Mouse (Mus musculus): ENCODE measurements at regions not wholly inside any gene's neighbourhood (a gene's known extent, or its start where the extent isn't known, plus 50 kb on each side); places are given as distances from the start of the nearest gene placed in this dataset.

DNA sequence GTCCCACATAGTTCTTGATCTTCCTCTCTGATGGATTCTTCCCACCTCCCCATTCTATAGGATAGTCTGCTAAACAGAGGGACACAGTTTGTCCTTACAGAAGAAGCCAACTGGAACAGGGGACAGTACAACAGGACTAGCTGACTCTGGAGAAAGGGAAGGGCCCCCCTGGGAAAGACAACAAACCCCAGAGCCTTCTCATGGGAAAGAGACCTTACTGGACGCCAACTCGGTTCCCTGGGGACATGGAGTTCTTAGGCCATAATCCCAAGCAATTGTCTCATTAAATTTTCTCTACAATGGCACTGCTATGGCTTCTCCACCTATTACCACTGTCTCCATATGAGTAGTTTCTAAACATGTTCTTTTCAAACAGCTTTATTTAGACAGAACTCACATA is 1313.2 kb upstream of the A1bg start:
- DNase-seq = no peak

DNA sequence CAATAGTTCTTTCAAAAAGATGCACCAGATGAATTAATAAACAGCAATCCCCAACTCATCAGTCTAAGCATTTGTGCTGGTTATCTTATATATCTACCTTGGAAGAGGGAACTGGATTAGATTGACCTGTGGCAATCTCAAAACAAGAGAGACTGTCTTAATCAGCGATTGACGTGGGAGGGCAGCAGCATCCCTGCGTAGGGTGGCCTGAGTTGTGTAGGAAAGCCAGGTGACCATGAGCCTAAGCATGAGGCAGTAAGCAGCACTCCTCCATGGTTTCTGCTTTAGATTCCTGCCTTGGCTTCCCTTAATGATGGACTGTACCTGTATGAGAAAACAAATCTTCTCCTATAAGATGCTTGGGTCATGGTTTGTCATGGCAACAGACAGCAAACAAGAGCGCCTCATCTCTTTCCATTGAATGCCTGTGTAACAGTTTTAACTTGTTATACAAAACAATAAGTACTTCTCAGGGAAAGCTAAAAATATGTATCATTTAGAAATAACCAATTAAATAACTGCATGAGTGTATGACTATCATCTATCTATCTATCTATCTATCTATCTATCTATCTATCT is 1311.5 kb upstream of the A1bg start:
- DNase-seq = no peak

DNA sequence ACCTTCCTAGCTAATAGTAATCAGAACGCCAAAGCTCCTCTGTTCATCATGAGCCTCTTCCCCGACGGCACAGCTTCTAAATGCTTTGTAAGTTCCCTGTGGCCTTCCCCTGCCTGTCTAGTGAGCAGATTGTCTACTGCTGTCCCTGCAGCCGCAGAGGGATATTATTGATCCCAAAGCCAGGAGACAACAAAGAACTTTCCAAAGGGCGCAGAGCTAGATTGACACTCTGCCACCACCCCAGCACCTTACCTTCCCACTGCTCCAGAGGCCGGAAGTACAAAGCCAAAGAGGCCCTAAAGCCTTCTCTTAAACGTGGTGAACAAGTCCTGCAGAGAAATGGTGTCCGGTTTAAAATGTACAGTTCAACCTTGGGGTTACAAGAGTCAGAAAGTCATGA is 1310.3 kb upstream of the A1bg start:
- DNase-seq = no peak

DNA sequence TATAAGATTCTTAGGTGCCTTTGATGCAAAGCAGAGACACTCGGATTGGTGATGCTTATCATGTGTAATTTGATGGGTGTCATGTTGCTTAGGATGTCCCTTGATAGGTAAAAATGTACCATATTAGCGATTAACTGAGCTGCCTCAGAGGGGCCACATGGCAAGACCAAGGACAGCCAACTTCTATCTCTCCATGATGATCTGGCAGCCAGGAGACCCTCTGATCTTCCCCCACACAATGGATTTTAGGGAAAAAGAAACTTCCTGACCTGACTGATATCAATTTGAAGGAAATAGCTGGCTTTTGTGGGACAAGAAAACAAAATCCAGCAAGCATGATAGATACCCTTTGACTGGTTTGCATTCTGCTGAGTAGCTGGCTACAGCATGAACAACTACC is 1308.9 kb upstream of the A1bg start:
- DNase-seq = no peak

DNA sequence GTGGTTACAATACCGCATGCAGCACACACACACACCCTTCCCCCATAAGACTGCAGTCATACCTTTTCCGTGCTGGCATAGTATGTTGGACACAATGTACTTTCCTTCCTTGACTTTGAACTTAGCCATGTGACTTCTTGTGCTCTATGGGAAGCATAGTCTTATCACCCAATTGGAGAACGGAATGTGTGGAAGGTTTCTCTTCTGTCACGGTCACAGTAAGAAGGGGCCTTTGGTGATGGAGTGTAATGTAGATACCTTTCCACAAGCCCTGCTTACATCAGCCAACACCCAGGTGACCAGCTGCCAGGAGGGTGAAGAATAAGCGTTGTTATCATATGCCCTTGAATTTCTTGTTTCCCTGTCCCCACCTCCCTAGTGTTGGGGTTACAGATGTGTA is 1308.0 kb upstream of the A1bg start:
- DNase-seq = no peak

DNA sequence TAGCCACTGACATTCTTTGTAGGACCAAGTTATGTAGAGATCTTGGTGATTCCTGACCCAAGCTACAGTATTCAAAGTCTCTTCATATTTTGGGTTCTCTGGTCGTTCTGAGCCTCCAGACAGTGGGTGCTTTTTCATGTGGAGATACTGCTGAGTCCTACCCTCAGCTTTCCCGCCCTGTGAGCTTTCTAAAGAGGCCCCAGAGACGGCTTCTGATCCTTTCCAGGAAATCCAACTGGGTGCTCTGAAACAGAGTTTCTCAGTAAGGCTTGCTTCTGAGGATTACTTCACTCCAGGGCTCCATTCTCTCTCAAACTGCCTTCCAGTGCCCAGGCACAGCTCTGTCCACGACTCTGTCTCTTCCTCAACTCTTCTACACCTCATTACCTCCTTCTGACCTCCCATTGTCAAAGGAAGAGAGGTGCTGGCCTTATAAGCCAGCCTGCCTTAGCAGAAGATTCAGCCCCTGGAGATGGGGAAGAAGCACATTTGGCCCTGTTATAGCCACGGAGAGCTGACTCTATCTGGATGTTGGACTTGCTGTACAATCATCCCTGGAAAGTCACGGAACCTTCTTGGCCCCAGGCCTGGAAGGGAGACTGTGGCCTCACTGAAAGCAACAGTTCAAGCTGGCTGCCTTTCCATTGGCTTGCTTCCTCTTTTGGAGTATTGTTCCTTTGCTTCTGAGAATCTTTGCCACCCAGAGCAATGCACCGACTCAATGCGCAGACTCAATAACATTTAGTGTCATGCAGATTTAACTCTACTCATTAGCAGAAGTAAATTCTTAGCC is 1306.9 kb upstream of the A1bg start:
- DNase-seq = no peak

DNA sequence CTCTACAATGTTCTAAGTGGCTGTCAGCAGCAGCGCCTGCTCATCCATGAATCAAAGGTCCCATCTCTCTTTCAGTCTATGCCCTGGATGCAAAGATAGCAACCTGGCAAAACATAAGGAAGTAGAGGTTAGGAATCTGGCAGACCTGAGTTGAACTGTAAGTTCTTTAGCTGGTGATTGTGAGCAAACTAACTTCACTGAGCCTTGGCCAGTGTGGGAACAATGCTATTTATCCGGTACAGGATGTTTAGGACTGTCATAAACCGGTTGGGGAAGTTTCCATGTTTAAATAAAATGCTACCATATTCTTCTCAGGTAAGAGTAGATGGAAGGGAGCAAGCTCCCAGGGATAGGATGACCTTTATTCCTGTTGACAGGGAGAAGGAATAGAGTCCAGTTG is 1306.2 kb upstream of the A1bg start:
- no peak for DNase-seq

DNA sequence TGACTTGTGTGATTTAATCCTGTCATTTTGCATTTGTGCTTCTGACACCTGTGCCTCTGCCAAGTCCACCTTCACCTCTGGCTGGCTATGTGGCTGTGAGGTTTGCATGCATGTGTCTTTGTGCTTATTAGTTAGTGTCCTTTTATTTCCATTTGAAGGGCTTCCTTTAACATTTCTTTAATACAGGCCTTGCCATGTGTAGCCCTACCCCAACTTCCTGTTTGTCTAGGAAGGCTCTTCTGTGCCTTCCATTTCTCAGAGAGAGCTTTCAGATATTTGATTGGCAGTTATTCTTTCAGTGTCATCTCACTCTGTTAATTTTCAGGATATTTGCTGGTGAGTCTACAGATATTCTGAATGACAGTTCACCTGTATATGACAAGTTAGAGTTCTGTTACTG is 1302.0 kb upstream of the A1bg start:
- DNase-seq = no peak

DNA sequence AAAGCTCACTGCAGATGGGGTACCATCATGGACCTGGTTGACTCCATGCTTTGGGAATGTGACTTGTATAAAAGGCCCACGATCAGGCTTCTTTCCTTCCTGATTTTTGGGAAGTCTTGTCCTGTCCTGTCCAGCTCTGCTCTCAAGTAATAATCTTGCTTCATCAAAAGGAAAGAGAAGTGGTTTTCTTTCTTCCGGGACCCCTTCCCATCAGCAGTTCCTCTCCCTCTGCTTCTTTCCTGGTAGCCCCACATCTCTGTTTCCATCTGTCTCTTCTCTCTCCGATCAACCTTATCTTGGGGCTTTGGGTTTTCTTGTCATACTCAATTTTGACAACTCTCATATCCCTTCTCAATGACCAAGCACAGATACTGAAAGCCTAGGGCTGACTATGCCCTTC is 1301.4 kb upstream of the A1bg start:
- DNase-seq = no peak

DNA sequence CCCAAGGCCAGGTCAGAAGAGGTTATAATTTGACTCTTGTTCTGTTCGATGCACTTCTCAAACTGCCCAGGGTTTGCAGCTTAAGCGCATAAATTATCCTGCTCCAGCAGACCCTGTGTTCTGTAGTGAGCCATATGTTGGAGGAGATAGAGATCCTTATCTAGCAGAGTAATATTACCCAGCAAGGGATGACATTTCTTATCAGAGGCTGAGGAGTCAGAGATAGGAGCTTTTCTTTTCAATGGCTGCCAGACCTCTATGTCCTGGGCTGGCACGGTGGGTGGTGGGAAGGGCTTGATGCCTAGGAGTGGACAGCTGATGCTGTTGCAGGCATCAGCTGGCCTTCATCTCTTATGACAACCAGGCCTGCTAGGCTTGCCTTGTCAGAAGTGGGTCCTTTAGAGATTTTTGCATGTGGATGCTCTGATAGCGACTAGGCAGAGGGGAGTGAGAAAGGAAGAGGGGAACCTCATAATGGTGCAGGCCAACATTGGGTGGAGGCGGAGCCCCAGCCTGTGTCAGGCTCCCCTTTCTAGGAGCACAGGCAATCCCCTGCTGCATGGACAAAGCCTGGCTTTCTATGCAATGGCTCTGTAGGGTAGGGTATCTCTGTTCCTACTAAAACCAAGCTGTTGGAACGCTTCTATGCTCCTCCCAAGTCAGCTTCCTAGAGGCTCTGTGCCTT is 1300.5 kb upstream of the A1bg start:
- no peak for DNase-seq

DNA sequence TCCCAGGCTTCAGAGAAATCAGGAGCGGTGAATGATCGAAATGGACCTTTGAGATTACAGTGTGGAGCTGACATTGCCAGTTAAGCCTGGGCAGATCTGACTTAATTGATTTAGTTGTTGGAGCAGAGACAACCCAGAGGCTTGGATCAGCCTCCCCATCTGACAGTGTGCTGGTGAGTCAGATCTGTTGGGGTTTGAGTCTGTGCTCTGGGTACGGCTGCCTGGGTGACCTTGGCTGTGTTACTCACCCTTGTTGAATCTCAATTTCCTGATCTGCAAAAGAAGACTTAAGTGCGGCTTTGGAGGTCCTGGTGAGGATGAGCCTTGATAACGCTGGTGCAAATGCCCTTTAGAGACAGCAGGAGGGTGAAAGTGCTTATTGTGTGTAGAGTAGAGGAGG is 1299.9 kb upstream of the A1bg start:
- DNase-seq = no peak

DNA sequence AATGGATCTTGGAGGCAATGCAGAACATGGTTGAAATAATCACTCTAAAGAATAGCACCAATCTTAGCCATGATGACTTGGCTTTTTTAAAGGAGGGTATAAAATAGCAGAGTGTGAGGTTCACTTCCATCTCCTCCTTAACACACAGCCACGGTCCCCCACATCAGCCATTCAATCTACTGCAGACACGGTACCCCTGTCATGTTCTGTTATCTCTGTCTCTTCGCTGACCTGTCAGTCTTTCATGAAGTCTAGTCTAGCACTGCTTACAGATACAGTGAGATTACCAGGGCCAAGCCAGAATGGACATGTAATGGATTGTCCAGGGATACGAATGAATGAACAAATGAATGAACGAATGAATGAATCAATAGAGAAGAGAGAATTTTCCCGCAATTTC is 1299.4 kb upstream of the A1bg start:
- no peak for DNase-seq

DNA sequence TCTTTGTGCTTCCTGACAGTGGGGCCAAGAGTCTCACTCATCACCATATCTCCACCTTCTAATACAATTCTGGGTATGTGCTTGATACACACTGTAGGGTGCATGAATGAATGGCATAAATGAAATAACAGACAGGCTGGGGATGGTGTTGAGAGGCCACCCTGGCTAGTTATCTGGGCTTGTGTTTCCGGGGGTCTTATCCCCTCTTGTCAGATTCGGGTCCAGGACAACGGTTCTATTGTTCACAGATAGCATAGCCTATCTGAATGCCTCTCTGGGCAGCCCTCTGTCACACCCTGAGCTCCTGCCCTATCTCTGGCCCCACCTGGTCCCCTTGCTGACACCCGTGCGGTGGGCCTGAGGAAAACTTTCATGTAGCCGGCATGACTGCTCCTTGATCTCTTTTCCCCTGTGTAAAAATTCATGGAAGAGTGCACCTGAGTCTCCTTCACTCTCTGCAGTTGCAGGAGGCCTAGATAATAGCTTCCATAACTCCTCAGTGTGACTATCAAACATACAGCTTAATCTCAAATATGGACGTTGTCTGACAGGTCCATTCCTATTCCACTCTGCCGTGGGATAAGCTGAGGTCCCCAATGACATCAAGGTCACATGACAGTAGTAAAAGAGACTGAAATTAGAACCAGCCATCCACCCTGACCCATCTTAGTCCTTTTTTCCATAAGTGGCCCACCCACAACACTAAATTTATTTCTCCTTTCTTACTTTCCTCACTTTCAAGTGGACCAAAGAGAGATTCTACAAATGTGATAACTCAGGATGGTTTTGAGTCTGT is 1298.4 kb upstream of the A1bg start:
- no peak for DNase-seq

DNA sequence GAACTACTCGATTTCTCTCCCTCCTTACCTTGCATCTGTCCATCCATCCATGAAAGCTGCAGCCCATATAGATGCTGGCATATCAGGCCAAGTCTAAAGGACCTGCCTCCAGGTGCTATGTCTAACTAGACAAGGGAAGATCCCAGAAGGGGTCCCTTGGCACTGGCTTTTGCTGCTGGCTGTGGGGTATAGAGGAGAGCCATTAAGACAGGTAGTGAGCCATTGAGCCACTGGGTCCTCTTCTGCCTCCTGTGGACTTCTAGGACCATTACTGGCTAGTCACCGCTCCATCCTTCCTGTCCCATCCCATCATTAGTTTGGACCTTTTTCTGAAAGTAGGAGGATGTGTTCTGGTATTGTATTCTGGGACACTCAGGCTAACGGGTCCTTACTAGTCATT is 1297.8 kb upstream of the A1bg start:
- no peak for DNase-seq

DNA sequence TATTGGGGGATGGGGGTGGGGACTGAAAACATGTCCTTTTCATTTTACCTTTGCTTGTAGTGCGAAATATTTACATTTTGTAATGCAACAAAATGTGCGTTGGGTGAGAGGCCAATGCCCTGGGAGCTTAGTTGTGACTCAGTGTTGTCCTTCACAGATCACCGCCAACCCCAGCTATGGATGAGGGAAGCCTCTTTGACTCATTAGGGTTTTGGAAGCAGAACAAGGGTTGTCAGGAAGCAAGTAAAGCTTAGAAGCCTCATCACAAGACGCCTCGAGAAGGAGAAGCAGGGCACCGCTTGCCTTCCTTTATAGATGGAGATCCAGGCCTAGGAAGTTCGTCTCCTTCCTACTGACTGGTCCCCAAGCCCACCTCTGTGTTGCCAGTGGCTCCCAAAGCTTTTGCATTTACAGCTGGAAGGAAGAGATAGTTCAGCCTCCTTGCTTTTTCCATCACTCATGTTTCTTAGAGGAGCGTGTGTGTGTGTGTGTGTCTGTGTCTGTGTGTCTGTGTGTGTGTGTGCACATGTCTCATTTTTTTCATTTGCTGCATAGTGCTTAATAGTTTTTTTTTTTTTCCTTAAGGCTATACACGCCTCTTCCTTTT is 1297.2 kb upstream of the A1bg start:
- DNase-seq = no peak

DNA sequence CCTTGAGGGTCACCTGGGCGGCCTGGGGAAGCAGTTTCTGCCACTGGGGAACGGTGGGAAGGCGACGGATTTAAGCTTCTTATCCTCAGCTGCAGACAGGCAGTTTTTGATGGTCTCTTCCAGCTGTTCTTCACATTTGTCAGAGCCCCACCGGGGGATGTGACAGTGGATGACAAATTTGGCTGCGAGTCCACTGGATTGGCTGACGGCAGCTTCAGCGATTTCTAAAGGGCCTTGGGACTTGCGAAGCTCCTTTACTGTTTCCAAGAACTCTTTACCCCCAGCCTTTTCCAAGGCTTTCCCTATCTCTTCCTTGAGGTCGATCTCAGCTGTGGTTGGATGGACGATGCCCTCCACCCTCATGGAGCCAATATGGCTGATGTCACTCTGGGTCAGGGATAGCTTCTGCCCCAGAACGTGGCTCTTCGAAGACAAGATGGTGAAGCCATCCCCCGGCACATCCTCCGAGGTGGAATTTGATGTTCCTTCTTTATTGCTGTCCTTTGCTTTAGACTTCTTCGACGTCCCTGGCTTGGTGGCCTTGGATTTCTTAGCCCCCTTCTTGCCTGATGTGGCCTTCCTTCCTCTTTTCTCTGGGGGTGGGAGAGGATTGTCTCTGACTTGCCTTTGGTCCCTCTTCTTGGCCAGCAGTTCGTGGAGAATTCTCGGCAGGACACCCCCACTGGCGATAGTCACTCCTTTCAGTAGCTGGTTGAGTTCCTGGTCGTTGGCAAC is 1295.7 kb upstream of the A1bg start:
- DNase-seq = no peak

DNA sequence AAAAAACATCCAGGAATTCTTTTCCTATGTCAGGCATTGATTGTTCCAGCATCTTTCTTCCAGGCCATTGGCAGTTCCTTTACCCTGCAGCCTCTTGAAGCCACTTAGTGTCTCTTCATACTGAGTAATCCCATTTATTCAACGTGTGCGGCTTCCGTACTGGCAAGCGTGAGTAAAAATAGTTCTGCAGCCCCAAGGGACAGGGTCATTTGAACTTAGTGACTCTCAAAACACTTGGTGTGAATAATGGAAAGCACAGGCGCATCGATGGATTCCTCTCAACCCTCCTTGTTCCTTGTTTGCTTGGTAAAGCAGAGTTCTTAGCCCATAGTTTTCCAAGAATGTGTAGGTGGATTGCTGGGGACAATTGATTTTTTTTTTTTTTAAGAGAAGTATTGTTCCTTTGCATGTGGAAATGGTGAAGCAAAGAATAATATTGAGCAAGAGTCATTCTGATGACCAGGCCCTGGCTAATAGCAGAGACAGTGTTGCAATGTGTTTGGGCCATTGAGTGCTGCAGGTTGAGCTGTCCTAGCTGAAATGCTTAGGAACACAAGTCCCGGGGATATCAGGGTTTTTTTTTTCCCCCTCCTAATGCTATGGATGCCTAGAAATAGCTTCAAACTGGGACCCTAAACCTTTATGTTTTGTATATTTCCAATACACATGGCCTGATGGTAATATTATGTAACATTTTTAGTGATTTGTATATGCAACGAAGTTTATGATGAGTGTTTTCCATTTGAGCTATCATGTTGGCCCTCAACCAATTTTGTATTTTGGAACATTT is 1294.1 kb upstream of the A1bg start:
- DNase-seq = no peak

DNA sequence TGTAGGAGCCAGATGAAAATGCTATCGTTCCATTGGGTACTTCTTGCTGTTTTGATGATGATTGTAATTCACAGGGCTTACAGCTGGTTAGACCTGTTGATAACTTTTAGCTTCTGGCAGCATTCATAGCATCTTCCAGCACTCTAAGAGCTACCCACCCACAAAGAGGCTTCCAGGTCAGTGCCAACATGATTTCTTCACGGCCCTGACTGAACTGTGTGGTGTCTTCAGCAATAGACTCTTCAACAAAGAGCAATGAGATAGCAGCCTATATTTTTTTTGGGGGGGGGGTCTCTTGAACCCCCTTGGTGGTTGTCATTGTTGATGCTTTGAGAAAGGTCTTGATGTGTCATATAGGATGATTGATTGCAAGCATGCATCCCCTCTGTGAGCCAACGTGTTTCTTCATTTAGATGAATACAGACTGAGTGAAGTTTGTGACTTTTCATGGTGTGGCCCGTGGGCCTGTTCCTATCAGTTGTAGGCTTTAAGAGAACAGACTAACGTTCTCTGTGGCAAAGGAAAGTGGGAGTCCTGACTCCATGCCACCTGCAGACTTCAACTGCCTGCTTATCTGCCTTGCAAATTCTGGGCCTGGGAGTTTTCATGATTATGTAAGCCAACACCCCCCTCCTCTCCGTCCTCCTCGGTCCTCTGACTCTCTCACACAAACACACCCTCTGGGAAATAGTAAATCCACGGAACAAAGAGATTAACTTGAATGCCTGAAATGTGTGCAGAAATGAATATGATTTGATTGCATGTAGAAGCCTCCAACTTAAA is 1293.0 kb upstream of the A1bg start:
- DNase-seq = no peak

DNA sequence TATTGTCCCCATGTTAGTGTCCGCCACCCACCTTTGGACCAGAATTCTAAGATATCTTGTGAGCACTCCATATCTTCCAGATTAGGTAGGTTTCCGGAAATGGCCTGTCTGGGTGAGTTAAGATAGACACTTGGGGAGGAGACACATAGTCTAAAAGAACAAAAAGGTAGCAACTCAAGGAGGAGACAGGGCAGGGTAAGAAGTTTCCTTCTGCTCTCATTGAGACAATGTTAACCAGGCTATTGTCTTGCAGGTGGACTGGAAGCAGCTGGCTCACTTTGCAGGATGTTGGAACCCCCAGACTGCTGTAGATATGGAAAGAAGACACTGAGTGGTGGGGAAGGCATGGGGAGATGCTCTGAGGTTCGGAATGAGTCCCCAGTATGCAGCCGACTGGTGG is 1291.5 kb upstream of the A1bg start:
- DNase-seq = no peak

DNA sequence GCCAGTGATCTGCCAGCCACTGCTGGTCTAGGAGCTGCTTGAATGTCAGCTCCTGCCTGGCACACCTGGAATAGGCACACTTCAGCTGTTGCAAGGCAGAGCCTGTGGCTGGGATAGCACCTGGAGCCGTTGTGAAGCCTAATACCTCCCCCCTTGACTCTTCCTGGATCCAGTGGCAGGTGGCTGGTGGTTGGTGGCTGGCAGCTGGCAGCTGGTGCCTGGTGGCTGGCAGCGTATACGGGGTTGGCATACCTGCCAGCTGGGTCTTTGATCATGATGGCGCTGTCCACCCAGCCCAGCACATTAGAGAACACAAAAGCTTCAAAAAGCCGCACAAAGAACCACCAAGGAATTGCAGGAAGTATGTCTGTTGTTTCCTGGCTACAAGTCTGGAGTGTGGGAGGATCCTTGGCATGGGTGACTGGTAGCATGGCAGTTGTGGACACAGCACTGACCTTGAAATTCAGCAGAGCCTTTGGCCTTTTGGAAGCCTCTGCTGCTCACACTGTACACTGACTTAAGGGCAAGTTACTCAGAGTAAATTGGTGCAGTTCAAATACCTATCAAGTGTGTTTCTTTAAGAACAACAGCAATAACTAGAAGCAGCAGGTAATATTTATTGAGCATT is 1289.6 kb upstream of the A1bg start:
- DNase-seq = no peak

Measured in cerebellum, postnatal 25 days (tissue).